Mouse (Mus musculus): ENCODE results near the gene Hoga1. TPM values are rescaled to one million over a fixed set of nuclear protein-coding genes. Genes with fewer than 3 reads are reported as not detected.
"Not testable (repeated sequence)": the region's sequence is repeated elsewhere in the genome, so short reads cannot be mapped to it uniquely, and the experiment has no call there.

Hoga1 gene
- total RNA-seq, 2 experiments from 2014 or later: not detected

GRCm38 (mm10) chr19:42058426-42058825, 13.0 kb downstream of the Hoga1 start:
- no peak for ATAC-seq (replicated peaks; ENCODE audit: low FRiP score, low TSS enrichment, poor library complexity, severe bottlenecking)

GRCm38 (mm10) chr19:42061443-42061842, 16.0 kb downstream of the Hoga1 start:
- ATAC-seq (replicated peaks; ENCODE audit: low FRiP score, low TSS enrichment, poor library complexity, severe bottlenecking): no peak

GRCm38 (mm10) chr19:42068441-42069240, 23.2 kb downstream of the Hoga1 start:
- ATAC-seq (replicated peaks; ENCODE audit: low FRiP score, low TSS enrichment, poor library complexity, severe bottlenecking): no peak

GRCm38 (mm10) chr19:42069241-42069525, 23.8 kb downstream of the Hoga1 start:
- ATAC-seq (replicated peaks; ENCODE audit: low FRiP score, low TSS enrichment, poor library complexity, severe bottlenecking): no peak

- no peak for ATAC-seq (replicated peaks; ENCODE audit: low FRiP score, low TSS enrichment, poor library complexity, severe bottlenecking)
These were observed 25.8 kb downstream of the Hoga1 start for GRCm38 (mm10) chr19:42071221-42071620.

- ATAC-seq (replicated peaks; ENCODE audit: low FRiP score, low TSS enrichment, poor library complexity, severe bottlenecking): no peak
These were observed 26.6 kb downstream of the Hoga1 start for GRCm38 (mm10) chr19:42071886-42072608.

- no peak for ATAC-seq (replicated peaks; ENCODE audit: low FRiP score, low TSS enrichment, poor library complexity, severe bottlenecking)
These were observed 27.4 kb downstream of the Hoga1 start for GRCm38 (mm10) chr19:42072802-42073201.

GRCm38 (mm10) chr19:42075051-42075450, 29.6 kb downstream of the Hoga1 start:
- no peak for ATAC-seq (replicated peaks; ENCODE audit: low FRiP score, low TSS enrichment, poor library complexity, severe bottlenecking)

GRCm38 (mm10) chr19:42075992-42076391, 30.6 kb downstream of the Hoga1 start:
- ATAC-seq (replicated peaks; ENCODE audit: low FRiP score, low TSS enrichment, poor library complexity, severe bottlenecking): no peak

- no peak for ATAC-seq (replicated peaks; ENCODE audit: low FRiP score, low TSS enrichment, poor library complexity, severe bottlenecking)
These were observed 33.2 kb downstream of the Hoga1 start for GRCm38 (mm10) chr19:42078566-42078965.

- no peak for ATAC-seq (replicated peaks; ENCODE audit: low FRiP score, low TSS enrichment, poor library complexity, severe bottlenecking)
These were observed 33.6 kb downstream of the Hoga1 start for GRCm38 (mm10) chr19:42079006-42079405.

GRCm38 (mm10) chr19:42079950-42080349, 34.5 kb downstream of the Hoga1 start:
- no peak for ATAC-seq (replicated peaks; ENCODE audit: low FRiP score, low TSS enrichment, poor library complexity, severe bottlenecking)

- no peak for ATAC-seq (replicated peaks; ENCODE audit: low FRiP score, low TSS enrichment, poor library complexity, severe bottlenecking)
These were observed 35.1 kb downstream of the Hoga1 start for GRCm38 (mm10) chr19:42080469-42080868.

- not testable (repeated sequence) for ATAC-seq (replicated peaks; ENCODE audit: low FRiP score, low TSS enrichment, poor library complexity, severe bottlenecking)
These were observed 36.2 kb downstream of the Hoga1 start for GRCm38 (mm10) chr19:42081613-42082012.

- no peak for ATAC-seq (replicated peaks; ENCODE audit: low FRiP score, low TSS enrichment, poor library complexity, severe bottlenecking)
These were observed 40.3 kb downstream of the Hoga1 start for GRCm38 (mm10) chr19:42085690-42086089.

- ATAC-seq (replicated peaks; ENCODE audit: low FRiP score, low TSS enrichment, poor library complexity, severe bottlenecking): peak; percentile 58
These were observed 40.8 kb downstream of the Hoga1 start, which contains the start of gene Morn4 for GRCm38 (mm10) chr19:42086166-42086565. Morn4 (minus strand) TSS chr19:42086357.

- ATAC-seq (replicated peaks; ENCODE audit: low FRiP score, low TSS enrichment, poor library complexity, severe bottlenecking): 0 out of 2 replicates have a peak, but pooled peaks have one; percentile 38
These were observed 43.8 kb downstream of the Hoga1 start for GRCm38 (mm10) chr19:42089103-42089747.

GRCm38 (mm10) chr19:42089748-42090595, 44.6 kb downstream of the Hoga1 start, which contains the start of gene Pi4k2a:
Pi4k2a (plus strand) TSS chr19:42090470.
- peak; percentile 98 for ATAC-seq (replicated peaks; ENCODE audit: low FRiP score, low TSS enrichment, poor library complexity, severe bottlenecking)

GRCm38 (mm10) chr19:42090637-42091141, 45.3 kb downstream of the Hoga1 start:
- no peak for ATAC-seq (replicated peaks; ENCODE audit: low FRiP score, low TSS enrichment, poor library complexity, severe bottlenecking)

Data from megakaryocyte-erythroid progenitor cell, adult 5-6 weeks (primary cell).